Mouse (Mus musculus): ENCODE measurements at regions not wholly inside any gene's neighbourhood (a gene's known extent, or its start where the extent isn't known, plus 50 kb on each side); places are given as distances from the start of the nearest gene placed in this dataset.

DNA sequence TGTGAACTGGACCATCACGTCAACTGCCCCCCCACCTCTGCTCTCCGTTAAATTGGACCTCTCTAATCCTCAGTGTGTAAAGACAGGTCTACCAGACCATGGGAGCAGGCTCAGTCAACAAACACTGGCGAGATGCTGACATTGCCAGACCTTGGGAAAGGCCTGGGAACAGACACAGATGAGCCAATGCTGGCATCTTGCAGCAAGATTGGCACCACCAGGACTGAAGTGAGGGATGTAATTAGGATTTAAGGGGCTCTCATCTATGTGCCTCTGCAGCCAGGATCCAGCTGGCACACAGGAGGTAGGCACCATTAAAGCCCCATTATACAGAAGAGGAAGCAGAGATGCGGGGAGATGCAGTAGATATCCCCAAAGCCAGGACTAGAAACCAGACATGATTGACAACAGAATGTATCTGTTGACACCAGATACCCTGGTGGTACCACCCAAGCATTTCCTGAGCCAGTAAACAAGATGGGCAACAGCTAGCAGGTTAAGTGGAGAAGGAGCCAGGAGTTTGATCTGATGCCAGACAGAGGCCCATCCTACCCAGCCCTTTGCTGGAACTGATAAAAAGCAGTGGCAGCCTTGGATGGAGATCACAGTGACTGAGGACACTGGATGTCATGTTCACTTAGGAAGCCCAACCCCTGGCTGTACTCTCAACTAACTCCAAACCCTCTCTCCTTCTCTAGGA lies 59.7 kb upstream of the Cplx2 start:
- 87% methylated on average over 4 of the region's 4 CpGs for WGBS

DNA sequence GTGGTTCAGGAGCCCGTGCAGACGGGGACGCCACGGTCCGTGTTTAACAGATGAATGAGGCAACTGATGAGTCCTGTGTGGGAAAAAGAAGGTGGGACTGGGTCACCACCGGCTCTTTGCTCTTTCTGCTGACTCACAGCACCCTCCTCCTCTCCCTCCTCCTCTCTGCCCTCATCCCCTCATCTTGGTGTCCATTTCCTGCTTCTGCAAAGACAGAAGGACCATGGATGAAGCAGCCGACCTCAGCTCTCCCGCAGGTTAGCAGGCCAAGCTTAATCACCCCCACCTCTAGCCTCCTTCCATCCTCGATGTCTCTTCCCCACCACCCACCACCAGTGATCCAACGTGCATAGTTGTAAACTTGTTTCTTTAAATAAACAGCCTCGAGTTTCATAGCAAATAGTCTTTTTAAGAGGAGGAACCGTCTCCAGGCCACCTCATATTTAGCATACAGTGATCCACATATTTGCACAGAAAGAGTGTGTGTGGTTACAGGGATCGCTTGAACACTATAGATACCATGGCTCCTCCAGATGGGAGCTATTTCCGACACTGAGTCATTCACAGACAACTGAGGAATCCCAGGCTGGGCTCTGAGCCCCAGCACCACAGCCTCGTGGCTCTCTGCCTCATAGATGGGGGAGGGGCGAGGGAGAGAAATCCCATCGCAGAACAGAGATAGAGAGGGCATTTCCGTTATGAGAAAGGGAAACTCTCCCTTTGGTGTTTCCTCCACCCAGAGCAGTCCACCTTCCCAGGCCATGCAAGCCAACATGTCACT lies 58.6 kb upstream of the Cplx2 start:
- WGBS: 46% methylated on average over 18 of the region's 18 CpGs
- Histone ChIP-seq H3K4me1 (ENCODE audit: control insufficient read depth, insufficient read depth, low read length) (peaks cover 31% of the 10 kb centered on the region), H3K4me3 (ENCODE audit: insufficient read depth, low read depth, low read length) (no peak overlapping the region), H3K27ac (ENCODE audit: insufficient read depth, low read depth, low read length) (peak overlapping the region; percentile 7; the same call in 1 of the 2 replicates)
- TF ChIP-seq POLR2A (IDR thresholded peaks at IDR 0.05; ENCODE audit: insufficient read depth, low read depth, low read length) (no peak), CTCF (IDR thresholded peaks at IDR 0.05; ENCODE audit: insufficient read depth, low read depth, low read length) (no peak)

More for the DNA sequence above, 59.7 kb upstream of the Cplx2 start:
- Histone ChIP-seq H3K4me1 (ENCODE audit: control insufficient read depth, insufficient read depth, low read length) (peaks cover 36% of the 10 kb centered on the region), H3K27ac (ENCODE audit: insufficient read depth, low read depth, low read length) (no peak overlapping the region), H3K4me3 (ENCODE audit: insufficient read depth, low read depth, low read length) (no peak overlapping the region)
- TF ChIP-seq POLR2A (IDR thresholded peaks at IDR 0.05; ENCODE audit: insufficient read depth, low read depth, low read length) (no peak), CTCF (IDR thresholded peaks at IDR 0.05; ENCODE audit: insufficient read depth, low read depth, low read length) (no peak)

DNA sequence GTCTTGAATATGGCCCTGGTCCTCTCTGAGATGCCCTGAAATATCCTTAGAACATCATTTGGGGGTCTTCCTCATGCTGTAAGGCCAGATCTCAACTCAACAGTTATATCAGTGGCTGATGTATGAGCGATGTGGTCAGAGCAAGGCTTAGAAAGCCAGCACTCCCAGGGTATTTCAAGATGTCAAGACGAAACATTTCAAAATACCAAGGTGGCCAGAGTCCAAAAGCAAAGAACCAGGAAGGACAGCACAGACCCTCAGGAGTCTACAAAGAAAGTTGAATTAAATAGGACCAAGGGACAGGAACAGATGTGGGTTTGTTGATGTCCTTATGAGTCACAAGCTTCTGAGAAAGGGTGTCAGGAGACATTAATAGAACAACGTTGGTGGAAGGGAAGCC lies 55.8 kb upstream of the Cplx2 start:
- peaks cover 19% of the 10 kb centered on the region for H3K4me1 ChIP-seq (ENCODE audit: control insufficient read depth, insufficient read depth, low read length)
- no peak overlapping the region for H3K27ac ChIP-seq (ENCODE audit: insufficient read depth, low read depth, low read length)
- no peak for TF ChIP-seq CTCF (IDR thresholded peaks at IDR 0.05; ENCODE audit: insufficient read depth, low read depth, low read length)
- H3K4me3 ChIP-seq (ENCODE audit: insufficient read depth, low read depth, low read length): no peak overlapping the region
- 75% methylated on average over 3 of the region's 3 CpGs for WGBS

DNA sequence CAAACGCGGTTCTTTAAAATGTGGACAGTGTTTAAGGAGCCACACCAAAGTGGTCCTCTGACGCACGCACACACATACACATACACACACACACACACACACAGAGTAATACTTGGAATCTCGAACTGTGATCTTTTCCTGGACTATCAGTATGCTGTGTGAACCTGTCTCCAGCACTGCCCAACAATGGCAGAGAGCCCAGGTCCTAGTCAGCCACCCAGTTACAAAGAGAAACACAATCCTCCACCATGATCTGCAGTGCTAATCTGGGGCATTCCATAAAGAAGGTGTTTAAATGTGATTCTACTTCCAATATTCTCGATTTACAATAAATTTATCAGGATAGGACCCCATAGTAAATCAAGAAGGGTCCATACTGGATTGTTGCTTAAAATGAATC lies 54.2 kb upstream of the Cplx2 start:
- Histone ChIP-seq H3K27ac (ENCODE audit: insufficient read depth, low read depth, low read length) (no peak overlapping the region), H3K4me1 (ENCODE audit: control insufficient read depth, insufficient read depth, low read length) (peaks cover 12% of the 10 kb centered on the region), H3K4me3 (ENCODE audit: insufficient read depth, low read depth, low read length) (no peak overlapping the region)
- WGBS: 92% methylated on average over 6 of the region's 6 CpGs
- no peak for TF ChIP-seq CTCF (IDR thresholded peaks at IDR 0.05; ENCODE audit: insufficient read depth, low read depth, low read length)
- TF ChIP-seq POLR2A (IDR thresholded peaks at IDR 0.05; ENCODE audit: insufficient read depth, low read depth, low read length): no peak

DNA sequence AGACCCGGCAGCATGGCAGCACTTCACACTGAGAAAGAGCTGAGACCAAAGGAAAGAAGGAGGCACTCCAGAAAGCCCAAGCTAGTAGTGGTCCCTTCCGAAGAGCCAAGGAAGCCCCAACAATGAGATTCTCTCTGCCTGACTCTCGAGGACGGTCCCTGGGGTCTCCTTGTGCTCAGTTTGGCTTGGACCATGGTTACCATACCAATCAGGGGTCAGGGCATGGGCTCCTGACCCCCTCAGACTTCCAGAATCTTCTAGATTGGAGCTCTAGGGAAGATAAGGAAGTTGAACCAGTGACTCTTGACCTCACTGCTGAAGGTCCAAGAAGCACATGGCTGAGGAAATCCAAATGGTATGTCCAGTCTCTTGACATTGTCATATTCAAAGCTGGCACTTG lies 53.0 kb upstream of the Cplx2 start:
- 95% methylated on average over 4 of the region's 4 CpGs for WGBS
- no peak overlapping the region for H3K27ac ChIP-seq (ENCODE audit: insufficient read depth, low read depth, low read length)
- no peak overlapping the region for H3K4me3 ChIP-seq (ENCODE audit: insufficient read depth, low read depth, low read length)
- peaks cover 9% of the 10 kb centered on the region for H3K4me1 ChIP-seq (ENCODE audit: control insufficient read depth, insufficient read depth, low read length)
- TF ChIP-seq POLR2A (IDR thresholded peaks at IDR 0.05; ENCODE audit: insufficient read depth, low read depth, low read length): no peak
- TF ChIP-seq CTCF (IDR thresholded peaks at IDR 0.05; ENCODE audit: insufficient read depth, low read depth, low read length): no peak

DNA sequence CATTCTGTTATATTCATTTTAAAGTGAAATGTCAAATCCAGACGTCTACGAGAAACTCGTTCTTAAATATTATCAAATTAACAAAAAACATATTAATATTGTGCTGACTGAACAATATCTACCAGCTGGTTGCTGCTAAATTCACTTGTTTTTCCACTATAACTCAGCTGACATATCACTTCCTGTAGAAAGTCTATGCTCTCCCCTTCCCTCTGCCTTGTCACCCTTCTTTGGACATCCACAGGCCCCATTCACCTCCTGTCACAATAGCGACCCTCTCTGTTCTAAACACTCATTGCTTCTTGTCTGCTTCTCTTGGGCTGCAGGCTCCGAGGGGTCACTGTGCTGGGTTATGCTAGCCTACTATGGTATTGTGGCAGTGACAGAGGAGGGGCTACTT lies 52.5 kb upstream of the Cplx2 start:
- WGBS: 92% methylated on average over 5 of the region's 5 CpGs
- TF ChIP-seq CTCF (IDR thresholded peaks at IDR 0.05; ENCODE audit: insufficient read depth, low read depth, low read length) (no peak), POLR2A (IDR thresholded peaks at IDR 0.05; ENCODE audit: insufficient read depth, low read depth, low read length) (no peak)
- peaks cover 12% of the 10 kb centered on the region for H3K4me1 ChIP-seq (ENCODE audit: control insufficient read depth, insufficient read depth, low read length)

DNA sequence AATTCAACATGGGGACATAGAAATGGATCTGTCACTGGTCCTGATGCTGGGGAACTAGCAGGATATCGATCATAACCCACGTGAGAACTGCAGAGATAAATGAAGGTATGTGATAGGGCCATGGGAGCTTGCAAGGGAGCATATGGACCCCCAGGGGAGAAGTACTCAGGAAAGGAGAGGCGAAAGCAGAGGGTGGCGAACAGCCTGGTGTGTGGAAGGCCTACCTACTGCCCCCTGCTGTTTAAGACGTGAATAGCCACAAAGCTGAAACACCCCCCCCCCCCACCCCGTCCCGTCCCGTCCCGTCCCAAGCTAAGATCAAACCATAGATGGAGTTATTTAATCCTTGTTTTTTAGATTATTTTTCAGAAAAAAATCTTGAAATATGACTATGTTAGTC lies 50.9 kb upstream of the Cplx2 start:
- no peak for TF ChIP-seq CTCF (IDR thresholded peaks at IDR 0.05; ENCODE audit: insufficient read depth, low read depth, low read length)
- no peak for TF ChIP-seq POLR2A (IDR thresholded peaks at IDR 0.05; ENCODE audit: insufficient read depth, low read depth, low read length)
- WGBS: 77% methylated on average over 9 of the region's 9 CpGs
- Histone ChIP-seq H3K4me1 (ENCODE audit: control insufficient read depth, insufficient read depth, low read length) (peaks cover 20% of the 10 kb centered on the region), H3K4me3 (ENCODE audit: insufficient read depth, low read depth, low read length) (no peak overlapping the region), H3K27ac (ENCODE audit: insufficient read depth, low read depth, low read length) (no peak overlapping the region)

More for the DNA sequence above, 52.5 kb upstream of the Cplx2 start:
- H3K4me3 ChIP-seq (ENCODE audit: insufficient read depth, low read depth, low read length): no peak overlapping the region
- no peak overlapping the region for H3K27ac ChIP-seq (ENCODE audit: insufficient read depth, low read depth, low read length)

DNA sequence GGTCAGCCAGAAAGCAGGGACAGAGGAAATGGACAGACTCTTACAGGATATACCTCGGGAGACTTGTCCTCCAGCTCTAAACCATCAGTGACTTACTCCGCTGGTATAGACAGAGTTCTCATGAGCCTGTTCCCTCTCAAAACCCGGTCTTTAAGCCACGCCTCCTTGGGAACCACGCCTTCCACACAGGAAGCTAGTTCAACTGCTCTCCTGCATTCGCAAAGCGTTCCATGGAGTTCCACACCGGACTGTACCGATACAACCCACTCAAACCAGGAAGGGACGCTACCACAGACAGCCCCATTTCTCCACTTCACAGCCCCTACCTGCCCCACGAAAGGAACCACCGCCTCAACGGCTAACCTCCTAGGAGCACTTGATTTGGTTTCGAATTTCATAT lies 50.1 kb upstream of the Cplx2 start:
- WGBS: 90% methylated on average over 14 of the region's 14 CpGs
- peaks cover 20% of the 10 kb centered on the region for H3K4me1 ChIP-seq (ENCODE audit: control insufficient read depth, insufficient read depth, low read length)

More for the DNA sequence above, 50.1 kb upstream of the Cplx2 start:
- H3K27ac ChIP-seq (ENCODE audit: insufficient read depth, low read depth, low read length): no peak overlapping the region
- TF ChIP-seq POLR2A (IDR thresholded peaks at IDR 0.05; ENCODE audit: insufficient read depth, low read depth, low read length): no peak
- no peak for TF ChIP-seq CTCF (IDR thresholded peaks at IDR 0.05; ENCODE audit: insufficient read depth, low read depth, low read length)
- no peak overlapping the region for H3K4me3 ChIP-seq (ENCODE audit: insufficient read depth, low read depth, low read length)

Data from olfactory bulb, adult 2 months (tissue).